Mouse (Mus musculus): ENCODE measurements around the gene Ppp1r21.

GRCm38 (mm10) chr17:88558168-88558842 lies 28.4 kb downstream of the Ppp1r21 start:
- TF ChIP-seq CTCF (IDR thresholded peaks at IDR 0.05; ENCODE audit: extremely low read depth, insufficient read depth, low read length) (peak; percentile 67), POLR2A (IDR thresholded peaks at IDR 0.05; ENCODE audit: extremely low read depth, insufficient read depth, low read length) (no peak)
